Mouse (Mus musculus) T-helper 17 cell (primary cell): ENCODE data around the gene Arhgef16.

Source experiments
- in situ Hi-C, 2 experiments: fragments of 300-600 bp; cut with MboI, MseI; formaldehyde crosslinking; loops; 1 replicate in 1 of 2; 2 replicates in 1 of 2; pipeline ENCODE4 v1.15.1; 2025; ENCODE audit warnings: high pct_unique_total_duplicates in 2 of 2

The Arhgef16 gene

DNA sequence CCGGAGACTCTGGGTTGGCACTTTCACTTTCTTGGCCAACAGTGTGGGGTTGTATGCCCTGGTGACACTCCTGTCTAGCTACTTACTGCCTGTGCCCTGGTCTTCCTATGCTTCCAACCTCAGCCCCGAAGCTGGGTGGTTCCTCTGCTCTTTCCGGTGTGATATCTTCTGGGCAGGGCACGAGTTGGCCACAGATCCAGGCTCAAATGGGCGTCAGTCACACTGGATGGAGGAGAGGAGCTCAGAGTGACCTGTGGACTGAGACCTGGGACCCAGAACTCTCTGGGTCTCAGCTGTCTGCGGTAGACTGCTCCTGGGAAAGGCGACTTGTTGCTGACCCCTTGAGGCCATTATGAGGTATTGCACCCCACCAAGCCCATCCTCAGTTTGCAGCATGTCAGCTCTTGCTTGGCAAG, at the start of gene Arhgef16:
Gene Arhgef16, minus strand, starts transcription at position 211 of the 416 bp plus-strand sequence.
- in situ Hi-C loops = no loop called here

DNA sequence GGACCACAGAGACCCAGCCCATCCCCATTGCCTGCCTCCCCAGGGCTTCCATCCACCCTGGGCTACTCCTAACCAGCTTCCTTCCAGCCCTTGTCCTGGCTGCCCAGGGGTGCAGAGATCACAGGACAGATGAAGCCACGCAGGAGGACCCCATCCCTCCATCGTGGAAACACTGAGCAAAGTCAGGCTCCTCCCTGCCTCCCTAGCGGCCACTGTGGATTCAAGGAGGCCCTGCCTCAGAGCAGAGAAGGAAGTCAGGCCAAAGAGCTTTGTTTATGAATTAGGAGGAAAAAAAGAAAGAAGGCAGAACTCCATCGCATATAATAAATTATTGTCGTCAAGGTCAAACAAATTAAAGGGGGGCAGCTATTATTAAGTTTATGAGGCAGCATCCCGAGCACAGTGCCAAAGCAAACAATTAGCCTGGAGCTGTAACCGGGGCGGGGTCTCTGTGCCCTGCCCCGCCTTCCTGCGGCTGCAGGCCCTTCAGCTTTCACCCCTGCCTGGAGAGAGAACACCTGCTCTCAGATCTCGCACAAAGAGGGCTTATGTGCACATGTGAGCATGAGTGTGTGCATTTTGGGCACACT, 46.8 kb upstream of the Arhgef16 start:
- in situ Hi-C loops = no loop called here

DNA sequence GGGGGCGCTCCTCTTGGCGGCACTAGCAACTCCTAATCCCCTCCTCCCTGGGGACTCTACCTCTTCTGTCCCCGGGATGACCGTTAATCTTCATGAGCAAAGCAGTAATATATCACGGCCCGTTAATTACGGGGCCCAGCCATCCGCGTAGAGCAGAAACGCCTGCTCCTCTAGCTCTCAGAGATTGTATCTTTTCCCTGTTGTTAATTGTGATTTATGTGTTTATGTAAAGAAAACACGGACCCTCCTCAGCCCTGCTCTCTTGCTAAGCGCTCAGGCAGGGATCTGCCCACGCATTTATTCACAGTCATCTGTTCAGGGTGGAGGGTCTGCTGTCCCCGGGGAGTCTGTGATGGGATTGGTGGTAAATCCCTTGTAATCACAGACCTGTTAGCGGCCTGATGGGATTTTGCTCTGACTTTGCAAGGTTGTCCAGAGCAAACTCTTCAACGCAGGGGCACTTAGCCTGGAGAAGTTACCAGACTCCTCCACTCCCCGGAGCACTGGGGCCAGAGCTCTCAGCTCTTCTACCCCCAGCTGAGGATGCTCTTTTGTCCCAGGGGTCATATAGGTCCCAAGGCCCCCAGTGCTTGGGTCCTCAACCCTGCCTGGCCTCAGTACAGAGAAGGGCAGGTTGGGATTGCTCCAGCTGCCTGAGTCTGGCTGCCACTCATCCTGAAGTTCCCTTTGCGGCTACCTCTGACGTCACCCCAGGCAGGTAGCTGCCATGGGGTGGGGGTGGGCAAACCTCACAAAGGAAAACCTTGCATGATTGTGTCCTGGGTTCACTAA, 45.5 kb upstream of the Arhgef16 start:
- in situ Hi-C loops = no loop called here

DNA sequence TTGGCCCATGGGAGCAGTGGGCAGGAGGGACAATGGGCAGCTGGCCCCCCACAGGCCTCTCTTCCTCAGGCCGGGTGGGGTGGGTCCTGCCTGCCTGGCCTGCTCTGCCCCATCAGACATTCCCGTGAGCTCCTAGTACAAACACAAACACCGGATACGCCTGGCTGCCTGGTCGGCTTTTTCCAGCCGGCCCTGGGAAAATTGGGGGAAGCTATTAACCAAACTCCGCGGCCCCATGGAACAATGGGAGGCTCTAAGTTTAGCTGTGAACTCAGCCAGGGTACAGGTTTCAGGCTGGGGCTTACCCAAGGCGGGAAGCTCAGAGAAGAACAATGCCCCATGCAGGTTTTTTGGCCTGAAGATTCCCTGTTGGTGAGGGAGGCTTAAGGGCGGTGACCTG, 35.2 kb upstream of the Arhgef16 start:
- in situ Hi-C loops = no loop called here

DNA sequence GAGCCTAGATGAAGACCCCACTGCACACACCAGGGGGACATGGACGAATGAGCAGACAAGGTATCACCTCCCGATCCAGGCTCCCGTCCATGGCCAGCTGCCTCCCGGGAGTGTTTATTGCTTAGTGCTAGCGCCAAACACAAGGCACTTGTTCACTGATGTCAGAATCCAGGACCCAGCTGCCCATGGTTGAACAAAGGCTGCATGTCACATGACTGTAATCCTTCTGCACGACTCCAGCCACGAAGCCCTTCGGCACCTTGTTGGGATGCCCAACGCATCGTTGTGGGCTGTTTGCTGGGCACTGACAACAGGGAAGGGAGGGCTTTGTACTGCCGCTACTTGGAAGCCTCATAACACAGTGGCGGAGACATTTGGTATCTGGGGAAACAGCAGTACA, 34.3 kb upstream of the Arhgef16 start, which contains the start of gene B230104I21Rik:
Gene B230104I21Rik, plus strand, starts transcription at position 367 of the 400 bp plus-strand sequence.
- in situ Hi-C loops = no loop called here

DNA sequence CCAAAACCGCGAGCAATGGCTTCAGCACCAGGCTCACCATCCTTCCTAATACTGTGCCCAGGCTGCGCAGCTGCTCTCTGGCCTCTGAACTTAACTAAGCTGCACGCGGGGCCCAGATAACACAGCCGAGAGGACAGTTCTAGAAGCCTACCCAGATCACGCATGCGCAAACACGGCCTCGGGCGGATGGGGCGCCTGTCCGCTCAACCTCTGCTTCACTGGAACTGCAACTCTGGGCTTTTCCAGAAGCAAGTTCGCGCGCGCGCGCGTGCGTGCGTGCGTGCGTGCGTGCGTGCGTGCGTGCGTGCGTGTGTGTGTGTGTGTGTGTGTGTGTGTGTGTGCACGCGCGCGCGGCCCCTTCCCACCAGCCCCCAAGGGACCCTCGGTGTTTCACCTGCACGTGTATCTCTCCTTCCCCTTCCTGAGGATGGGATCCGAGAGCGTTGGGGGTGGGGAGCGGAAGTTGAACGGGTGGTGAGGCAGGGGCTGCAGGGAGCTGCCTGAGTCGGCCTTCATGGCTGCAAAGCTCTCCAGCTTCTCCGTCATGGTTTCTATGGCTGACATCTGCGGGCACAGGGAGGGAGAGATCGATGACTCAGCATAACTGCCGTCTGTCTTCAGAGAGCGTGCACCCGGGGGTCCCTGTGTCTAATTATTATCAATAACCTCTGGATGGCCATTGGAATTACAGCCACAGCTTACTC, 33.4 kb upstream of the Arhgef16 start:
- in situ Hi-C loops = no loop called here

DNA sequence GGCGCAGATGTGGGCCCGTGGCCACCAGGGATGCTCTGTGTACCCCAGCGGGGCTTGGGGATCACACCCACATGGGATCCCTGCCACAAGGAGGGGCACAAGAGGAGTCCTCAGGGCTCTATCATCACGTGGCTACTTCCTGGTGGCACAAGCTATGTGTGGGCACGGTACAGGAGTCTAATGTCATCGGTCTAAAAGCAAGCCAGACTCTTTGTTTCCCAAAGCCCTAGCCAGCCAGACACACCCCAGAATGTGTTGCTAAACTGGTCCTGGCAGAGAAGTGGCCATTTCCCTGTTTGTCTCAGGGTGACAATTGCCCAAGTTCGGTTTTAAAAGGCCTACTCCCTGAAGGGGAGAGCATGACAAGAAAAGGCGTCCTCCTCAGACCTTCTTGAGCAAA, 31.8 kb upstream of the Arhgef16 start:
- in situ Hi-C loops = no loop called here

DNA sequence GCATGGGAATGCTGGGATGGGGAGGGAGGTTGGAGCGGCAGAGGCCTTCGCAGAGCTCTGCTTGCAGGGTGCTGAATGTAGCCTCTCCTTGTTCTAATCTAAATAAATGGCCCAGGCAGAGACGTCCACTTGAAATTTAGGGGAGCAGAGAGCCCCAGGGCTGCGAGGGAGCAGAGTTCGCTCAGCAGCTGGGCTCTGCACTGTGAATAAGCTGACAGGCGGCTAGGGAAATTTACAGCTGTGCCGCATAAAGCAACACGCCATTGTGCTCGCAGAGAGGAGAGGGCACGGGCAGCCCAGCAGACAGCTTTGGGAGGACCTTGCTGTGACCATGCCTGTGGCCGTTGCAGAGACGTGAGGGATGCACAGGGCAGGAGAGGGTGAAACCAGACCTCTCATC, 29.8 kb upstream of the Arhgef16 start:
- in situ Hi-C loops = no loop called here

DNA sequence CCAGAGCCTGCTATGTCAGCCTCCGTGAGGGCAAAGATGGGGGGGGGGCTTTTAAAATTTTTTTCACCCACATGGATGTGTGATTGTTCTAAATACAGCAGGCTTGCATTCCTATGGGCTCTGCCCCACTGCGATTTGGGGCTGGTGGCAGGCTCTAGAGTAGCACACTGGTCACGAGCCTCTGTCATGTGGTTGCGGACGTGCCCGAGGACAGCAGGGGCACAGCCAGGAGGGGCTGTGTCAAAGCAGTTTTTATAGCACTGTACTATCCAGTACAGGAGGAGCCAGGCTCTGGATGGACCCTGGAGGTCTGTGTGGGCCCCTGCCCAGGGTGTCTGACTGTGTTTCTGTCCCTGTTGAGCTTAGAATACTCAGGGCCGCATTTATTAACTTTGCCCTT, 28.5 kb upstream of the Arhgef16 start:
- in situ Hi-C loops = no loop called here

DNA sequence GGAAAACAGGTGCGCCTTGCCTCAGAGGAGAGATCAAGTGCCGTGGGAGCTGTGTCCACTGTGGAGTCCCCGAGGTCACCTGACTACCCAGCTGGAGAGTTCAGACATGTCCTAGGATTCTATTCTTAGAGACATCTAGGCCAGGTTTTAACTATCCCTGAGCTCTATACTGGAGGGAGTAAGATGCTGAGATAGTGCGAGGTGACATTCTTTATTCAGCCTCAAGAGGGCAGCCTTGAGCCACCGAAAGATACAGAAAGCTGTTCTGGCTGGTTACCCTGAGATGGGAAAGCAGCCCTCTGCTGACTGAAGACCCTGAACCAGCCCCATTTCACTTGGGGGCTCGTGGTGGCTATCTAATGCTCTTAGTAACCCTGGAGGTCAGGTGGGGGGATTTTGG, 27.4 kb upstream of the Arhgef16 start:
- in situ Hi-C loops = no loop called here

DNA sequence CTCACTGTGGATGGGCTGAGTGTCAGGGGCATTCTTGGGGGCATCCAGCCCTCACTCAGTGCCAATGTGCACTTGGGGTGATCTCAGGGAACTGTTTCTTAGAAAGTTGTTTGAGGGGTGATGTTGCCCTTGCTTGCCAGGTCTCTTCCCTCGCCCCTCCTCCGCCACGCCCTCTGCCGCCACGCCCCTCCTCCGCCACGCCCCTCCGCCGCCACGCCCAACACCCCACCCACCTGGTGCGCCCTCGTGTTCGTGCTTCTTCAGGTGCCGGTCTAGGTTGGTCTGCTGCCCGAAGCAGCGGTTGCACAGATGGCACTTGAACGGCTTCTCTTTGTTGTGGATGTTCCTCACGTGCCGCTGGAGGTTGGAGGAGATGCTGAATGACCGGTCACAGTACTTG, 27.0 kb upstream of the Arhgef16 start:
- in situ Hi-C loops = no loop called here

DNA sequence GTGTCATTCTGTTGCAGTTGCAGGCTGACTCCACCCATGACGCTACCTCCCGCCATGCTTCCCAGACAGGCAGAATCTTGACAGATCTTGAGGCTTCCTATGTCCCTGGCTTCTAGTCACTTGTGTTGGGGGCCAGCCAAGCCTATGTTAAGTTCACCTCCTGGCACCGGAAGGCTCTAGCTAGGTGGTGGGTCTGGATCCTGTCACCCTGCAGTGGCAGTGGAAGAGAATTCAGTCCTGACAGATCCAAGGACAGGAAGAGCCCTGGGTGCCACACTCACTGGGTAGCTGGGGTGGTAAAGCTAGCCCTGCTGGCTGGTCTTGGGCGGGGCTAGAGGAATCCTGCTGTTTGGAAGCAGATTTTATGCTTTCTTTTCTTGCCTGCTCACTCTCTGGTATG, 23.9 kb upstream of the Arhgef16 start:
- in situ Hi-C loops = no loop called here

DNA sequence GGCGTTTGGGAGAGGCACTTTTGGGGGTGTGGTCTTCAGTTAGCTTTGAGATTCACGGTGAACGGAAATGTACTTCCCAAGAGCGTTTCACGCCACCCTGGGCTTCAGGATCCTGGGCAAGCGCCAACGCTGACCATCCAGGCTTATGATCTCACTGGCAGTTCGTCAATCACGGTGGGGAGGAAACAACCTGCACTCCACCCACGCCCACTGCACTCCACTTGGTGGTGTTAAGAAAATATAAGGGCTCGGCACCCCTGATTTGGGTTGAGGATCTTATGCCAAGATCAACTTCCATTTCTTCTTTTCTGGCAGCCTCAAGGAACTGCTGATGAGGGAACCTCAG, 12.1 kb upstream of the Arhgef16 start:
- in situ Hi-C loops = no loop called here

DNA sequence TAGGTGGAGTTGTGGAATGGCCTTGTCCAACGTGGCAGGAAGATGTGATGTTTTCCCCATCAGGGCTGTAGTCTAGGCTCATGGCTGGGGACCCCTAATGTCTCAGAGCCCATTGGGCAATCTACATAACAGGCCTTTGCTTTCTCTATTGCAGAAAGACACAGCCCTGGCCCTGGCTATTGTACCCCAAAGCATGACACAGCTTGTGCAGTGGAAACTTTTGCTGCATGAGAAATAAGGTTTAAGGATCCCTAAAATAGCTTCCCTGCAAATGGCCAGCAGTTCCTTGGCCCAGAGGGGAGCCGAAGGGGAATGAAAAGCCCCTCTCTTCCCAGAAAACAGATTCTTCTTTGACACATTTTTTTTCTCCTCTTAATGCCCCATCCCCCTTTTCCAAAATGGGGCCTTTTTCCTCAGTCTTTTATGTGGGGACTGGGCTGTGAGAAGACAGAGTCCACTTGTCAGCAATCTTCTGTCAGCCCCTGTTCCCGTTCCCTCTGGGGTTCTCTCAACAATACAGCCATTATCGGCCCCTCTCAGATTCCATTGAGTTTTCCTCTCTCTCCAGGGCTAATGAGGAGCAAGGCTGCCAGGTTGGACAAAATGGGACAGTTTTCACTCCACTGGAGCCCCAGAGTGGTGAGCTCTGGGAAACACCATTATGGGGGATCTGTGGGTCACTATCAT, 11.6 kb upstream of the Arhgef16 start:
- in situ Hi-C loops = no loop called here

DNA sequence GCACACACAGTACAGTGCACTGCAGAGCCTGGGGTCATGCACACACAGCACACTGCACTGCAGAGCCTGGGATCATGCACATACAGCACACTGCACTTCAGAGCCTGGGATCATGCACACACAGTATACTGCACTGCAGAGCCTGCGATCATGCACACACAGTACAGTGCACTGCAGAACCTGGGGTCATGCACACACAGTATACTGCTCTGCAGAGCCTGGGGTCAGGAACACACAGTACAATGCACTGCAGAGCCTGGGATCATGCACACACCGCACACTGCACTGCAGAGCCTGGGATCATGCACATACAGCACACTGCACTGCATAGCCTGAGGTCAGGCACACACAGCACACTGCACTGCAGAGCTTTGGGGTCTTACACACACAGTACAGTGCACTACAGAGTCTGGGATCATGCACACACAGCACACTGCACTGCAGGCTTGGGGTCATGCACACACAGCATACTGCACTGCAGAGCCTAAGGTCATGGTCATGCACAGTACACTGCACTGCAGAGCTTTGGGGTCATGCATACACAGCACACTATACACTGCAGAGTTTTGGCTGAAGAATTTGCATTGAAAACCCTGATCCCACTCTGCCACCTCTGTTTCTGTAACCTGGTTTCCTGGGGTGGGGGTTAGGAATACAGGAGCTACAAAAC, 10.8 kb upstream of the Arhgef16 start:
- in situ Hi-C loops = no loop called here

DNA sequence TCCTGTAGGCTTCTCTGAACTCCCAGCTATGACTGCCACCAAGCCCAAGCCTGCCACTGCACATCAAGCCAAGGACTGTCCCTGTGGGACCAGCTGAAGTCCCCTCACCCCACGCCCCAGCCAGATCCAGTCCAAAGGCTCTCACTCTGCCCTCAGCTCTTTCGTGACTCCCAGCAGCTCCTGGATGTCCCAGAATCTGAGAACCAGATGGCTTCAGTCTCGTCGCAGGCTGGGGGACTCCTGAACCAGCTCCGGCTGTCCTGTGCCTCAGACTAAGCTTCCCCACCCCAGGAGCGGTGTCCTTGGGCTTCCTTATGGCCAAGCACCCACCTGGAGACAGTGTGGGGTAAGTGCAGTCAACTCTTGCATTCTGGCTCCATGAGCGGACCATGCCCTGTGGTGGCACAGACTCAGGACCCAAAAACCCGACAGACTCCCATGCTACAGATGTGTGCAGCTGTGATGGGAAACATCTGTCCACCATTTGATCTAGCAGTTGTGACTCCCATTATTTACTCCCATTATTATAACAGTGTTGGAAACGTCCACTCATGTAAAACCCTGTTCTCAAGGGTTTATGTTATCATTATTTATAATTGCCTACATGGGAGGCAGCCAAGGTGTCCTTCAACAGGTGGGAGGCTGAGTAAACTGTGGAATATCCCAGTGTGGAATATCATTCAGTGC, 9.2 kb upstream of the Arhgef16 start:
- in situ Hi-C loops = no loop called here

DNA sequence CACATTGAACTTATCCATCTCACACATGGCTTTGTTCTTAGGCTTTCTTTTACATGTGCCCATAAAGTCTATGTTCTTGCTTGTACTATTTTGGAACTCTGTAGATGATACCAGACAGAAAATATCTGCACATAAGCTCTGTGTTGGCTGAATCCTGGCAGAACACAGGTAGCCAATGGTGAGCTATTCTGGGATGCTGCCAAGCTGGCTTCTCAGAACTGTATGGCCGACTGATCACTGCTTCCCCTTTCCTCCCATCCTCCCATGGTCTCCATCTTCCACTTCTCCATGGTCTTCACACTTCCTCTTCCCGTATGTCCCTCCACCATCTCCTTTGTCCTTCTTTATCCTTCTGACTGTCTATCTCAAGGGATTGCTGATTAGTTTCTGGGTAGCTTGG, 7.7 kb upstream of the Arhgef16 start:
- in situ Hi-C loops = no loop called here

DNA sequence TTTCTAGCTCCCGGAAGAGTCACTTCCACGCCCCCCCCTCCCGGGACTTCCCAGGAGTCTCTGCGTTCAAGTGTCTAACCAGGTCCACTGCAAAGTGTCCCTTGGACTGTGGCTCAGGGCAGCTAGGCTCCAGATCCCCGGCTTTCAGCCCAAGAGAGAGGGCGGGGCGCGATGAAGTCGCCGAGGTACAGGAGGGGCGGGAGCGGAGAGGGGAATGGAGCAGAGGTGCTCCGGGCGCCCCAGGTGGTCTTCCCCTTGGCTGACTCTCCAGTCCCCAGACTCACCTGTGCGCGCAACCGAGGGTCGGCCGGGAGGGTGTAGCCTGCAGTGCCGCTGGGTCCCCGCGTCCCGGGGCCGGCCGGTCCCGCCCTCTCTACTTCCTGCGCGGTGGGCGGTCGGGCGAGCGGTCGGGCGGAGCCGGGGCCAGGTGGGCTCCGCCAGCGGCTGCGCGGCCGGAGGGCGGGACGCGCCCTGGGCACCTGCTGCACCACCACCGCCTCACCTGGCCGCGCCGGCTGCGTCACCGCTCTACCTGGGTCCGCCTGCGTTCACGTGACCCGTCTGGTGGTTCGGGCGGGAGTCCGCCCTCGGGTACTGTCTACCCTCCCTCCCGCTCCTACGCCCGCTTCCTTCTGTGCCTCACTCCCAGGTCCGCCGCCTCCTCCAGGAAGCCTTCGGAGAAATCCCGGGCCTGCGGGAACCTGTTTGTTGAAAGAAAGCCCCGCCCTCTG, 1.8 kb downstream of the Arhgef16 start:
- in situ Hi-C loops = no loop called here

DNA sequence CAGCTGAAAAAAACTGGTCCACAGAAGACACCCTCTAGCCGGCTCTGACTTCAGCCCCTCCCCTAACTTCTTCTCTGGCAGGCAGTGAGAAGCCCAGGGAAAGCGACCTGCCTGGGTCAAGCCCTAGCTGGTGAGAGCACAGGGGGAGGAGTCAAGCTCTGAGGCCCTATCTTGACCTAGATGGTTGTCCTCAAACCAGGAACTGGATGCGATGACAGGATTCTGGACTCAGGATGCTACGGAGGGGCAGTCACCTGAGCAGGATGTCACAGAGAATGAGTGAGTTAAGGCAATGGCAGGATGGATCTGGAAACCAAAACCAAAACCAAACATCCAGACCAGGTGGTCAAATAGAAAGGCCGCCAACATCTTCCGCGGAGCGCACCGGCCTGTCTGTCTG, 3.7 kb downstream of the Arhgef16 start:
- in situ Hi-C loops = no loop called here

DNA sequence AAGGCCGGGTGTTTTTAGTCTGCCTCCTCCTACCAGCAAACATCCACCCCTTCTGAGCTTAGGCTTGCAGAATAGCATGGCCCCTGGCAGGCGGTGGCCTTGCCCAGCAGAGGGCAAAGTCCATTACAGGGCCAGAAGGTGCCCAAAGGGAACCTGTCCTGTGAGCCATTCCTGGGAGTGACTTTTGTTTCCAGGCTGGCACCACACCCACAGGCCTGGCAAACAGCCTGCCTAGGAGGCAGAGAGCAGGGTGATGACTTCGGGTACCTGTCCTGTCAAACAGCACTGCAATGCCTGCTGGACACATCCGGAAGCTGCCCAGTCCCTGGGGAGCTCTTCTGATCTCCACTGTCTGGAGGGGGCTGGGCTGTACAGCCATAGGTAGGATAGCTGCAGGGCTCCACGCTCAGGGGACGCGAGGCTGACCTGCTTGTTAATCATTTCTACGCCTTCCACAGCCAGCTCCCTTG, 7.2 kb downstream of the Arhgef16 start:
- in situ Hi-C loops = no loop called here
